25 mouse cellular contexts compared by ENCODE assay signal in the genomic region with DNA sequence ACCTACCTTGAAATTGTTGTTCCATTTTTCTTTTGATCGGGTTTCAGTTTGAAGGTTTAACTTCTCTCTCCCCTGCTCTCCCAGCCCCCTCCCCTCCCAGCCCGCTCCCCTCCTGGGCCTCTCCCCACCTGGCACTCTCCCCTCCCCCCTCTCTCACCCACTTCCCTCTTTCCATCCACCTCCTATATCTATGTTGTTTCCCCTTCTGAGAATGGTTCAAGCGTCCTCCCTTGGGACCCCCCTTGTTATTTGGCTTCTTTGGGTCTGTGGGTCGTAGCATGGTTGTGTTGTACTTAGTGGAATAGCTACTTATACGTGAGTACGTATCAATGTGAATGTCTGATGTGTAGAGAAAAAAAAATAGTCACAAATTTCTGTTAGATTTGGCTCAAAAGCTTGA. TPM values are rescaled to one million over a fixed set of nuclear protein-coding genes. Genes with fewer than 3 reads are reported as not detected.
DNase-seq lines count a peak whose midpoint lies in the region; ATAC-seq and TF ChIP-seq lines count a peak whose summit lies in the region.
"Had no signal": no experiment of that assay in that cellular context is flagged by ENCODE, and none has a peak within 500 bp of the region (broad histone marks: within the 10 kb centered on the region; RNA-seq: fewer than 3 reads in every experiment).

No protein-coding gene starts in this region.

- DNase-seq in forebrain, embryonic 10.5 days (ENCODE audit: extremely low spot score, low spot score) = no peak
- DNase-seq in spleen, adult 2 months (ENCODE audit: low read depth in 1 of 2, low spot score in 2 of 2) = peak in 1 of 2 experiments; percentile 21
- DNase-seq in spleen, adult 18-20 months = no peak
- peak; percentile 65 for DNase-seq in A20 (ENCODE audit: low read depth, low spot score)
- peak; percentile 18 for DNase-seq in c-Kit-positive CD71-negative TER-119-negative erythroid progenitor cells, embryonic 14.5 days (ENCODE audit: low read depth)
- DNase-seq: adrenal gland, adult 8-10 months; adrenal gland, postnatal 36 days; cerebellum, adult 11 months; cerebellum, adult 8-10 months; cerebellum, postnatal 25 days; gastrocnemius, postnatal 14 days; heart, postnatal 36 days had no signal

- H3K4me3 ChIP-seq in forebrain, embryonic 10.5 days = no peak overlapping the region
- H3K4me3 ChIP-seq in forebrain, embryonic 15.5 days = no peak overlapping the region
- no peak overlapping the region for H3K4me3 ChIP-seq in spleen, adult 2 months (ENCODE audit: extremely low read depth, insufficient read depth, insufficient read length)
- no peak overlapping the region for H3K4me3 ChIP-seq in neural tube, embryonic 15.5 days (replicated peaks)
- no peak overlapping the region for H3K4me3 ChIP-seq in kidney, embryonic 16.5 days (ENCODE audit: low read length)
- H3K4me3 ChIP-seq: embryonic facial prominence, embryonic 15.5 days; erythroblast, embryonic 14.5 days; heart, embryonic 13.5 days; hindbrain, embryonic 12.5 days had no signal

- no peak for ATAC-seq in forebrain, embryonic 15.5 days (replicated peaks)
- no peak for ATAC-seq in neural tube, embryonic 15.5 days (ENCODE audit: low FRiP score)
- no peak for ATAC-seq in kidney, embryonic 16.5 days (ENCODE audit: low FRiP score, low TSS enrichment)
- ATAC-seq: forebrain, embryonic 16.5 days; hindbrain, embryonic 16.5 days; inflammation-experienced regulatory T-cells, adult 6 months had no signal

- no peak overlapping the region for H3K4me2 ChIP-seq in forebrain, embryonic 15.5 days (replicated peaks)
- H3K4me2 ChIP-seq in neural tube, embryonic 15.5 days = no peak overlapping the region
- no peak overlapping the region for H3K4me2 ChIP-seq in kidney, embryonic 16.5 days (replicated peaks; ENCODE audit: low read depth, low read length)
- H3K4me2 ChIP-seq: embryonic facial prominence, embryonic 15.5 days; heart, embryonic 13.5 days; hindbrain, embryonic 12.5 days had no signal

- H3K36me3 ChIP-seq in forebrain, embryonic 10.5 days (replicated peaks) = no peaks in the 10 kb centered on the region
- H3K36me3 ChIP-seq in forebrain, embryonic 15.5 days = no peaks in the 10 kb centered on the region
- no peaks in the 10 kb centered on the region for H3K36me3 ChIP-seq in spleen, adult 2 months (ENCODE audit: control insufficient read depth, insufficient read depth, low read length)
- H3K36me3 ChIP-seq in neural tube, embryonic 15.5 days = no peaks in the 10 kb centered on the region
- H3K36me3 ChIP-seq in kidney, embryonic 16.5 days (ENCODE audit: insufficient read depth, low read length) = no peaks in the 10 kb centered on the region
- H3K36me3 ChIP-seq: embryonic facial prominence, embryonic 15.5 days; G1E; heart, embryonic 13.5 days; hindbrain, embryonic 12.5 days had no signal

- WGBS in forebrain, embryonic 10.5 days = 64% methylated on average over 6 of the region's 6 CpGs
- 69% methylated on average over 6 of the region's 6 CpGs for WGBS in forebrain, embryonic 15.5 days
- WGBS in spleen, adult 2 months = 14% methylated on average over 6 of the region's 6 CpGs
- 55% methylated on average over 6 of the region's 6 CpGs for WGBS in neural tube, embryonic 15.5 days
- WGBS in kidney, embryonic 16.5 days = 74% methylated on average over 6 of the region's 6 CpGs

- 0 out of 2 replicates have a peak overlapping the region, but pooled peaks have one; percentile 12 for H3K27ac ChIP-seq in forebrain, embryonic 10.5 days
- H3K27ac ChIP-seq in forebrain, embryonic 15.5 days (replicated peaks) = no peak overlapping the region
- H3K27ac ChIP-seq in spleen, adult 2 months (ENCODE audit: insufficient read depth, low read length) = peak overlapping the region; percentile 64
- no peak overlapping the region for H3K27ac ChIP-seq in neural tube, embryonic 15.5 days (replicated peaks)
- H3K27ac ChIP-seq in kidney, embryonic 16.5 days (ENCODE audit: low read length) = no peak overlapping the region
- H3K27ac ChIP-seq: embryonic facial prominence, embryonic 15.5 days; heart, embryonic 13.5 days; hindbrain, embryonic 12.5 days had no signal

- no peak for TF ChIP-seq CTCF in spleen, adult 2 months (IDR thresholded peaks at IDR 0.05; ENCODE audit: extremely low read depth, insufficient read depth, insufficient read length, insufficient replicate concordance)

- peaks cover 28% of the 10 kb centered on the region for H3K27me3 ChIP-seq in forebrain, embryonic 10.5 days (ENCODE audit: poor library complexity, severe bottlenecking)
- no peaks in the 10 kb centered on the region for H3K27me3 ChIP-seq in forebrain, embryonic 15.5 days
- H3K27me3 ChIP-seq in spleen, adult 2 months (ENCODE audit: control insufficient read depth, insufficient read depth, low read length) = no peaks in the 10 kb centered on the region
- H3K27me3 ChIP-seq in neural tube, embryonic 15.5 days (replicated peaks) = no peaks in the 10 kb centered on the region
- H3K27me3 ChIP-seq in kidney, embryonic 16.5 days (ENCODE audit: insufficient read depth, low read length) = no peaks in the 10 kb centered on the region
- H3K27me3 ChIP-seq: embryonic facial prominence, embryonic 15.5 days; heart, embryonic 13.5 days had no signal

- H3K4me1 ChIP-seq in forebrain, embryonic 10.5 days = peaks cover 67% of the 10 kb centered on the region
- peaks cover 20% of the 10 kb centered on the region for H3K4me1 ChIP-seq in forebrain, embryonic 15.5 days
- H3K4me1 ChIP-seq in spleen, adult 2 months (ENCODE audit: control insufficient read depth, insufficient read depth, insufficient read length) = peaks cover 10% of the 10 kb centered on the region; the same call in 1 of the 2 replicates
- H3K4me1 ChIP-seq in neural tube, embryonic 15.5 days = peaks cover 10% of the 10 kb centered on the region; the same call in 1 of the 2 replicates
- H3K4me1 ChIP-seq in kidney, embryonic 16.5 days (ENCODE audit: insufficient read depth, low read length) = peaks cover 7% of the 10 kb centered on the region; the same call in 1 of the 2 replicates
- H3K4me1 ChIP-seq: heart, embryonic 13.5 days had no signal

- TF ChIP-seq POLR2A in spleen, adult 2 months (IDR thresholded peaks at IDR 0.05; ENCODE audit: low read depth, low read length) = no peak

- H3K9me3 ChIP-seq in forebrain, embryonic 10.5 days = no peaks in the 10 kb centered on the region
- H3K9me3 ChIP-seq in forebrain, embryonic 15.5 days = no peaks in the 10 kb centered on the region
- no peaks in the 10 kb centered on the region for H3K9me3 ChIP-seq in neural tube, embryonic 15.5 days (replicated peaks)
- no peaks in the 10 kb centered on the region for H3K9me3 ChIP-seq in kidney, embryonic 16.5 days (ENCODE audit: low read length)
- H3K9me3 ChIP-seq: embryonic facial prominence, embryonic 15.5 days; heart, embryonic 13.5 days; hindbrain, embryonic 12.5 days had no signal

- no peak overlapping the region for H3K9ac ChIP-seq in forebrain, embryonic 15.5 days (replicated peaks)
- no peak overlapping the region for H3K9ac ChIP-seq in neural tube, embryonic 15.5 days (replicated peaks)
- no peak overlapping the region for H3K9ac ChIP-seq in kidney, embryonic 16.5 days (replicated peaks; ENCODE audit: low read length)
- H3K9ac ChIP-seq: embryonic facial prominence, embryonic 15.5 days; heart, embryonic 13.5 days; hindbrain, embryonic 12.5 days had no signal

RNA-seq across cellular contexts. Expression of gene 1700113H08Rik, which starts 40.9 kb away (rescaled TPM):
- not detected in 2 replicates for polyA plus RNA-seq in forebrain, embryonic 10.5 days (2016; fragmentation: Nextera tagmentation; extraction: Ambion mirVana)
- 0.45 and 0.47 TPM in 2 replicates for polyA plus RNA-seq in forebrain, embryonic 15.5 days (2015; fragmentation: Nextera tagmentation; extraction: Ambion mirVana)
- 0.09 and 0.12 TPM in 2 replicates for polyA plus RNA-seq in spleen, adult 2 months (2012; rRNA removed)
- 0.26 and 0.37 TPM in 2 replicates for polyA plus RNA-seq in neural tube, embryonic 15.5 days (2015; fragmentation: Nextera tagmentation; extraction: Ambion mirVana)
- polyA plus RNA-seq in kidney, embryonic 16.5 days (2015; fragmentation: Nextera tagmentation; extraction: Ambion mirVana) = not detected in 2 replicates
- polyA plus RNA-seq: embryonic facial prominence, embryonic 15.5 days; erythroblast, embryonic 14.5 days; forebrain, embryonic 11.5 days; forebrain, embryonic 16.5 days; frontal cortex, adult 2 months; G1E; heart, embryonic 13.5 days; inflammation-experienced regulatory T-cells, adult 6 months had no signal

Comparison
In these comparisons a context has a peak if more than half of its experiments do, and no peak if none do; other contexts are left out.
1. H3K27ac ChIP-seq: peak in forebrain, embryonic 10.5 days (single experiment) and spleen, adult 2 months (single experiment); none in forebrain, embryonic 15.5 days (single experiment), neural tube, embryonic 15.5 days (single experiment) and kidney, embryonic 16.5 days (single experiment).
2. DNase-seq: peak in A20 (single experiment) and c-Kit-positive CD71-negative TER-119-negative erythroid progenitor cells, embryonic 14.5 days (single experiment); none in forebrain, embryonic 10.5 days (single experiment) and spleen, adult 18-20 months (0 of 2).